Mouse (Mus musculus): ENCODE measurements around the gene Ubtd1. TPM values are rescaled to one million over a fixed set of nuclear protein-coding genes. Genes with fewer than 3 reads are reported as not detected.

Ubtd1 gene
- polyA plus RNA-seq, 1 experiment, result 46.7 TPM

GRCm38 (mm10) chr19:41992971-41993370 is 11.4 kb downstream of the Ubtd1 start:
- peaks cover 17% of the 10 kb centered on the region for H3K27me3 ChIP-seq (replicated peaks)
- TF ChIP-seq FLI1 (IDR thresholded peaks at IDR 0.05; ENCODE audit: low read length) (no peak), GATA1 (IDR thresholded peaks at IDR 0.05; ENCODE audit: borderline replicate concordance, low read length) (no peak)
- peaks cover 16% of the 10 kb centered on the region for H3K36me3 ChIP-seq (replicated peaks; ENCODE audit: low read length)
- H3K9me3 ChIP-seq, result no peaks in the 10 kb centered on the region
- peaks cover 77% of the 10 kb centered on the region for H3K4me1 ChIP-seq
- H3K4me3 ChIP-seq (replicated peaks), result no peak overlapping the region

GRCm38 (mm10) chr19:41993484-41993883 is 11.9 kb downstream of the Ubtd1 start:
- Histone ChIP-seq H3K36me3 (replicated peaks; ENCODE audit: low read length) (peaks cover 11% of the 10 kb centered on the region), H3K4me3 (replicated peaks) (no peak overlapping the region), H3K9me3 (no peaks in the 10 kb centered on the region), H3K4me1 (peaks cover 72% of the 10 kb centered on the region), H3K27me3 (replicated peaks) (peaks cover 18% of the 10 kb centered on the region)
- TF ChIP-seq GATA1 (IDR thresholded peaks at IDR 0.05; ENCODE audit: borderline replicate concordance, low read length) (no peak), FLI1 (IDR thresholded peaks at IDR 0.05; ENCODE audit: low read length) (no peak)

GRCm38 (mm10) chr19:41994023-41994422 is 12.5 kb downstream of the Ubtd1 start:
- Histone ChIP-seq H3K4me3 (replicated peaks) (no peak overlapping the region), H3K9me3 (no peaks in the 10 kb centered on the region), H3K4me1 (peaks cover 70% of the 10 kb centered on the region), H3K27me3 (replicated peaks) (peaks cover 20% of the 10 kb centered on the region), H3K36me3 (replicated peaks; ENCODE audit: low read length) (peaks cover 11% of the 10 kb centered on the region)
- no peak for TF ChIP-seq GATA1 (IDR thresholded peaks at IDR 0.05; ENCODE audit: borderline replicate concordance, low read length)
- TF ChIP-seq FLI1 (IDR thresholded peaks at IDR 0.05; ENCODE audit: low read length), result no peak

- H3K4me1 ChIP-seq, result peaks cover 70% of the 10 kb centered on the region
- H3K9me3 ChIP-seq, result no peaks in the 10 kb centered on the region
- no peak overlapping the region for H3K4me3 ChIP-seq (replicated peaks)
- H3K36me3 ChIP-seq (replicated peaks; ENCODE audit: low read length), result peaks cover 11% of the 10 kb centered on the region
- H3K27me3 ChIP-seq (replicated peaks), result peaks cover 24% of the 10 kb centered on the region
- TF ChIP-seq GATA1 (IDR thresholded peaks at IDR 0.05; ENCODE audit: borderline replicate concordance, low read length), result no peak
These were observed 13.9 kb downstream of the Ubtd1 start for GRCm38 (mm10) chr19:41995483-41995882.

GRCm38 (mm10) chr19:41997090-41997489 is 15.5 kb downstream of the Ubtd1 start:
- no peak for TF ChIP-seq FLI1 (IDR thresholded peaks at IDR 0.05; ENCODE audit: low read length)
- TF ChIP-seq GATA1 (IDR thresholded peaks at IDR 0.05; ENCODE audit: borderline replicate concordance, low read length), result no peak
- Histone ChIP-seq H3K4me3 (replicated peaks) (no peak overlapping the region), H3K9me3 (no peaks in the 10 kb centered on the region), H3K27me3 (replicated peaks) (peaks cover 31% of the 10 kb centered on the region), H3K4me1 (peaks cover 66% of the 10 kb centered on the region), H3K36me3 (replicated peaks; ENCODE audit: low read length) (peaks cover 11% of the 10 kb centered on the region)

- H3K4me3 ChIP-seq (replicated peaks), result no peak overlapping the region
- peaks cover 53% of the 10 kb centered on the region for H3K4me1 ChIP-seq
- H3K9me3 ChIP-seq, result no peaks in the 10 kb centered on the region
- peaks cover 9% of the 10 kb centered on the region for H3K36me3 ChIP-seq (replicated peaks; ENCODE audit: low read length)
- H3K27me3 ChIP-seq (replicated peaks), result peaks cover 37% of the 10 kb centered on the region
- TF ChIP-seq GATA1 (IDR thresholded peaks at IDR 0.05; ENCODE audit: borderline replicate concordance, low read length) (no peak), FLI1 (IDR thresholded peaks at IDR 0.05; ENCODE audit: low read length) (no peak)
These were observed 17.4 kb downstream of the Ubtd1 start for GRCm38 (mm10) chr19:41998770-41999548.

- TF ChIP-seq FLI1 (IDR thresholded peaks at IDR 0.05; ENCODE audit: low read length), result no peak
- no peak for TF ChIP-seq GATA1 (IDR thresholded peaks at IDR 0.05; ENCODE audit: borderline replicate concordance, low read length)
- Histone ChIP-seq H3K27me3 (replicated peaks) (peaks cover 41% of the 10 kb centered on the region), H3K36me3 (replicated peaks; ENCODE audit: low read length) (peaks cover 9% of the 10 kb centered on the region), H3K4me1 (peaks cover 51% of the 10 kb centered on the region), H3K9me3 (no peaks in the 10 kb centered on the region), H3K4me3 (replicated peaks) (no peak overlapping the region)
These were observed 18.2 kb downstream of the Ubtd1 start for GRCm38 (mm10) chr19:41999688-42000283.

- H3K27me3 ChIP-seq (replicated peaks), result peaks cover 43% of the 10 kb centered on the region
- no peak overlapping the region for H3K4me3 ChIP-seq (replicated peaks)
- H3K9me3 ChIP-seq, result no peaks in the 10 kb centered on the region
- TF ChIP-seq GATA1 (IDR thresholded peaks at IDR 0.05; ENCODE audit: borderline replicate concordance, low read length) (no peak), FLI1 (IDR thresholded peaks at IDR 0.05; ENCODE audit: low read length) (no peak)
- peaks cover 6% of the 10 kb centered on the region for H3K36me3 ChIP-seq (replicated peaks; ENCODE audit: low read length)
- peaks cover 55% of the 10 kb centered on the region for H3K4me1 ChIP-seq
These were observed 18.9 kb downstream of the Ubtd1 start for GRCm38 (mm10) chr19:42000446-42000958.

- Histone ChIP-seq H3K36me3 (replicated peaks; ENCODE audit: low read length) (peaks cover 3% of the 10 kb centered on the region), H3K4me1 (peaks cover 56% of the 10 kb centered on the region), H3K27me3 (replicated peaks) (peaks cover 43% of the 10 kb centered on the region), H3K9me3 (no peaks in the 10 kb centered on the region), H3K4me3 (replicated peaks) (no peak overlapping the region)
- TF ChIP-seq GATA1 (IDR thresholded peaks at IDR 0.05; ENCODE audit: borderline replicate concordance, low read length) (no peak), FLI1 (IDR thresholded peaks at IDR 0.05; ENCODE audit: low read length) (no peak)
These were observed 19.9 kb downstream of the Ubtd1 start for GRCm38 (mm10) chr19:42001253-42001980.
